Mouse (Mus musculus): ENCODE measurements around the gene Zscan25. TPM values are rescaled to one million over a fixed set of nuclear protein-coding genes. Genes with fewer than 3 reads are reported as not detected.

Zscan25 gene
- polyA plus RNA-seq, 1 experiment from 2014 or later = 0.40 TPM

Other genes starting within 250 kb of the Zscan25 start
- gene Gm4871, start 247.7 kb upstream of the Zscan25 start, polyA plus RNA-seq (2014; fragmentation: Nextera tagmentation; extraction: Ambion mirVana) = not detected in 2 replicates
- gene 1700018F24Rik, start 237.5 kb upstream of the Zscan25 start, polyA plus RNA-seq (2014; fragmentation: Nextera tagmentation; extraction: Ambion mirVana) = not detected in 2 replicates
- 243 and 254 TPM in 2 replicates for gene Arpc1a, start 196.7 kb upstream of the Zscan25 start, polyA plus RNA-seq (2014; fragmentation: Nextera tagmentation; extraction: Ambion mirVana)
- gene Kpna7, start 196.5 kb upstream of the Zscan25 start, polyA plus RNA-seq (2014; fragmentation: Nextera tagmentation; extraction: Ambion mirVana) = not detected in 2 replicates
- 14.1 and 41.7 TPM in 2 replicates for gene Arpc1b, start 166.3 kb upstream of the Zscan25 start, polyA plus RNA-seq (2014; fragmentation: Nextera tagmentation; extraction: Ambion mirVana)
- 98.1 and 109 TPM in 2 replicates for gene Pdap1, start 140.3 kb upstream of the Zscan25 start, polyA plus RNA-seq (2014; fragmentation: Nextera tagmentation; extraction: Ambion mirVana)
- gene Bud31, start 140.1 kb upstream of the Zscan25 start, polyA plus RNA-seq (2014; fragmentation: Nextera tagmentation; extraction: Ambion mirVana) = 182 and 198 TPM in 2 replicates
- gene Ptcd1, start 113.4 kb upstream of the Zscan25 start, polyA plus RNA-seq (2014; fragmentation: Nextera tagmentation; extraction: Ambion mirVana) = 15.9 and 17.8 TPM in 2 replicates
- gene Cpsf4, start 113.3 kb upstream of the Zscan25 start, polyA plus RNA-seq (2014; fragmentation: Nextera tagmentation; extraction: Ambion mirVana) = 30.1 and 31.3 TPM in 2 replicates
- 539 and 628 TPM in 2 replicates for gene Atp5j2, start 88.4 kb upstream of the Zscan25 start, polyA plus RNA-seq (2014; fragmentation: Nextera tagmentation; extraction: Ambion mirVana)
- gene Zkscan14, start 78.6 kb upstream of the Zscan25 start, polyA plus RNA-seq (2014; fragmentation: Nextera tagmentation; extraction: Ambion mirVana) = 15.2 and 17.0 TPM in 2 replicates
- gene Zkscan5, start 75.9 kb upstream of the Zscan25 start, polyA plus RNA-seq (2014; fragmentation: Nextera tagmentation; extraction: Ambion mirVana) = 13.5 and 15.4 TPM in 2 replicates
- 43.7 and 44.3 TPM in 2 replicates for gene Zfp655, start 48.8 kb upstream of the Zscan25 start, polyA plus RNA-seq (2014; fragmentation: Nextera tagmentation; extraction: Ambion mirVana)
- not detected in 2 replicates for gene Cyp3a57, start 64.8 kb downstream of the Zscan25 start, polyA plus RNA-seq (2014; fragmentation: Nextera tagmentation; extraction: Ambion mirVana)
- gene Cyp3a16, start 189.2 kb downstream of the Zscan25 start, polyA plus RNA-seq (2014; fragmentation: Nextera tagmentation; extraction: Ambion mirVana) = not detected in 2 replicates